Comparison of ENCODE assay signal across 1 mouse cellular context in genomic region chr17:24667416-24667815, GRCm38 (mm10).
TF ChIP-seq lines count a peak whose summit lies in the region.

No protein-coding gene starts in this region.

TF ChIP-seq in CH12.LX, 34 proteins besides CTCF, POLR2A, EP300 and RAD21:
- no peak for TF ChIP-seq CHD2 (IDR thresholded peaks at IDR 0.05; ENCODE audit: low read length)
- TF ChIP-seq TCF12 (IDR thresholded peaks at IDR 0.05; ENCODE audit: low read depth, low read length), result 0 out of 2 replicates have a peak, but pooled peaks have one; percentile 16
- TF ChIP-seq USF2 (conservative IDR thresholded peaks at IDR 0.05; ENCODE audit: low read depth, low read length), result no peak
- peak; percentile 53; the same call in 1 of the 2 replicates for TF ChIP-seq MAX (IDR thresholded peaks at IDR 0.05; ENCODE audit: low read length)
- TF ChIP-seq MYC (IDR thresholded peaks at IDR 0.05; ENCODE audit: low read depth, low read length), result peak; percentile 70; the same call in 1 of the 2 replicates
- TF ChIP-seq SIN3A (IDR thresholded peaks at IDR 0.05; ENCODE audit: low read length), result peak; percentile 64; the same call in 1 of the 2 replicates
- TF ChIP-seq JUN (IDR thresholded peaks at IDR 0.05; ENCODE audit: insufficient read depth, low read depth, low read length), result no peak
- peak; percentile 82 for TF ChIP-seq SMC3 (IDR thresholded peaks at IDR 0.05; ENCODE audit: low read depth, low read length)
- peak; percentile 36; the same call in 1 of the 2 replicates for TF ChIP-seq MAFK (IDR thresholded peaks at IDR 0.05; ENCODE audit: insufficient replicate concordance, low read length)
- TF ChIP-seq ZKSCAN1 (IDR thresholded peaks at IDR 0.05; ENCODE audit: borderline replicate concordance, low read depth, low read length), result no peak
- TF ChIP-seq JUND (conservative IDR thresholded peaks at IDR 0.05; ENCODE audit: low read depth, low read length), result 0 out of 2 replicates have a peak, but pooled peaks have one; percentile 27
- TF ChIP-seq ZNF384 (IDR thresholded peaks at IDR 0.05; ENCODE audit: low read depth, low read length), result peak; percentile 53; the same call in 1 of the 2 replicates
- peak; percentile 57 for TF ChIP-seq IRF4 (IDR thresholded peaks at IDR 0.05; ENCODE audit: low read depth, low read length)
- 0 out of 2 replicates have a peak, but pooled peaks have one; percentile 15 for TF ChIP-seq MEF2A (IDR thresholded peaks at IDR 0.05; ENCODE audit: borderline replicate concordance, low read depth, low read length)
- TF ChIP-seq ZC3H11A (IDR thresholded peaks at IDR 0.05; ENCODE audit: low read depth, low read length), result peak; percentile 42
- TF ChIP-seq HCFC1 (IDR thresholded peaks at IDR 0.05; ENCODE audit: low read depth, low read length), result peak; percentile 36; the same call in 1 of the 2 replicates
